Mouse (Mus musculus): ENCODE results near the gene Glis3.

Gene Glis3

GRCm38 (mm10) chr19:28333007-28333766, 346.7 kb downstream of the Glis3 start:
- no peak for DNase-seq (ENCODE audit: low read depth, low spot score)

- no peak for DNase-seq (ENCODE audit: low read depth, low spot score)
Measured at GRCm38 (mm10) chr19:28328444-28329110, 351.3 kb downstream of the Glis3 start.

GRCm38 (mm10) chr19:28327536-28327935, 352.3 kb downstream of the Glis3 start:
- no peak for DNase-seq (ENCODE audit: low read depth, low spot score)

- no peak for DNase-seq (ENCODE audit: low read depth, low spot score)
Measured at GRCm38 (mm10) chr19:28306036-28306435, 373.8 kb downstream of the Glis3 start.

GRCm38 (mm10) chr19:28305510-28305909, 374.4 kb downstream of the Glis3 start:
- DNase-seq (ENCODE audit: low read depth, low spot score) = no peak

- DNase-seq (ENCODE audit: low read depth, low spot score) = no peak
Measured at GRCm38 (mm10) chr19:28302831-28303242, 377.0 kb downstream of the Glis3 start.

GRCm38 (mm10) chr19:28300226-28300625, 379.7 kb downstream of the Glis3 start:
- DNase-seq (ENCODE audit: low read depth, low spot score) = no peak

- DNase-seq (ENCODE audit: low read depth, low spot score) = no peak
Measured at GRCm38 (mm10) chr19:28299211-28299775, 380.6 kb downstream of the Glis3 start.

- DNase-seq (ENCODE audit: low read depth, low spot score) = no peak
Measured at GRCm38 (mm10) chr19:28298669-28299068, 381.2 kb downstream of the Glis3 start.

- DNase-seq (ENCODE audit: low read depth, low spot score) = no peak
Measured at GRCm38 (mm10) chr19:28291596-28291995, 388.3 kb downstream of the Glis3 start.

- DNase-seq (ENCODE audit: low read depth, low spot score) = no peak
Measured at GRCm38 (mm10) chr19:28289457-28289856, 390.4 kb downstream of the Glis3 start.

GRCm38 (mm10) chr19:28287431-28287830, 392.4 kb downstream of the Glis3 start:
- DNase-seq (ENCODE audit: low read depth, low spot score) = no peak

- DNase-seq (ENCODE audit: low read depth, low spot score) = no peak
Measured at GRCm38 (mm10) chr19:28284098-28284569, 395.7 kb downstream of the Glis3 start.

- DNase-seq (ENCODE audit: low read depth, low spot score) = no peak
Measured at GRCm38 (mm10) chr19:28283241-28284097, 396.4 kb downstream of the Glis3 start.

GRCm38 (mm10) chr19:28281405-28281804, 398.5 kb downstream of the Glis3 start:
- DNase-seq (ENCODE audit: low read depth, low spot score) = no peak

- DNase-seq (ENCODE audit: low read depth, low spot score) = no peak
Measured at GRCm38 (mm10) chr19:28277104-28277503, 402.8 kb downstream of the Glis3 start.

GRCm38 (mm10) chr19:28274501-28274900, 405.4 kb downstream of the Glis3 start:
- no peak for DNase-seq (ENCODE audit: low read depth, low spot score)

GRCm38 (mm10) chr19:28273946-28274345, 405.9 kb downstream of the Glis3 start:
- no peak for DNase-seq (ENCODE audit: low read depth, low spot score)

GRCm38 (mm10) chr19:28266850-28267249, 413.0 kb downstream of the Glis3 start:
- DNase-seq (ENCODE audit: low read depth, low spot score) = no peak

- DNase-seq (ENCODE audit: low read depth, low spot score) = no peak
Measured at GRCm38 (mm10) chr19:28265776-28266175, 414.1 kb downstream of the Glis3 start.

GRCm38 (mm10) chr19:28258907-28259675, 420.8 kb downstream of the Glis3 start:
- no peak for DNase-seq (ENCODE audit: low read depth, low spot score)
